Mouse (Mus musculus) liver, postnatal 0 days (tissue): ENCODE measurements around the gene Tbpl1. TPM values are rescaled to one million over a fixed set of nuclear protein-coding genes. Genes with fewer than 3 reads are reported as not detected.

Experiments used
- ATAC-seq: fragments of 200-750 bp; cut with Nextera tagmentation; 2 replicates; pipeline ENCODE4 v1.8.0; 2017; ENCODE audit warnings: mild to moderate bottlenecking, moderate library complexity
- DNase-seq: peaks from one replicate; pipeline ENCODE4 v3.0.0-alpha.2; 2016
- H3K27ac ChIP-seq: fragments of 300-500 bp; sonication (generic); 2 replicates; pipeline ENCODE4 v1.5.1; 2014; ENCODE audit warnings: antibody characterized with exemption, moderate library complexity, mild to moderate bottlenecking, low read depth
- H3K27me3 ChIP-seq: fragments of 300-500 bp; sonication (generic); 2 replicates; pipeline ENCODE4 v1.6.1; 2014; ENCODE audit warnings: low read length, control low read depth, mixed read lengths; ENCODE audit not compliant: insufficient read depth
- H3K36me3 ChIP-seq: fragments of 300-500 bp; sonication (generic); replicated peaks from 2 replicates; pipeline ENCODE4 v1.6.1; 2014; ENCODE audit warnings: mild to moderate bottlenecking, control low read depth, low read length, moderate library complexity, mixed read lengths; ENCODE audit not compliant: insufficient read depth
- H3K4me1 ChIP-seq: fragments of 300-500 bp; sonication (generic); 2 replicates; pipeline ENCODE4 v1.6.1; 2014; ENCODE audit warnings: antibody characterized with exemption, mild to moderate bottlenecking, control low read depth; ENCODE audit not compliant: insufficient read depth
- H3K4me2 ChIP-seq: fragments of 300-500 bp; sonication (generic); 2 replicates; pipeline ENCODE4 v1.6.1; 2014; ENCODE audit warnings: low read depth, mild to moderate bottlenecking, low read length, moderate library complexity, mixed read lengths
- H3K4me3 ChIP-seq: fragments of 300-500 bp; sonication (generic); 2 replicates; pipeline ENCODE4 v1.5.1; 2014; ENCODE audit warnings: low read depth, low read length
- H3K9ac ChIP-seq: fragments of 300-500 bp; sonication (generic); replicated peaks from 2 replicates; pipeline ENCODE4 v1.6.1; 2014; ENCODE audit warnings: mild to moderate bottlenecking, moderate library complexity
- H3K9me3 ChIP-seq: fragments of 300-500 bp; sonication (generic); 2 replicates; pipeline ENCODE4 v1.6.1; 2016; ENCODE audit warnings: mild to moderate bottlenecking, control low read depth, low read length, mixed read lengths
- CTCF ChIP-seq: sonication (generic); IDR thresholded peaks from 2 replicates; pipeline ENCODE4 v1.5.1; 2016; ENCODE audit warnings: antibody characterized with exemption, low read depth
- EP300 ChIP-seq: IDR thresholded peaks from 2 replicates; pipeline ENCODE4 v1.6.1; 2016; ENCODE audit warnings: antibody characterized with exemption, low read depth, mild to moderate bottlenecking
- WGBS: fragments of 180-500 bp; shearing (Covaris S2); extraction: QIAGEN DNeasy Blood & Tissue Kit; methylation state at CpG from one replicate; pipeline ENCODE4 v1.1.7; 2014; ENCODE audit not compliant: insufficient replicate concordance; 5-methylcytosine and 5-hydroxymethylcytosine counted together
- polyA plus RNA-seq: library from polyadenylated mRNA; unstranded; fragments of >200 nt; fragmentation: Nextera tagmentation; extraction: Ambion mirVana; gene quantifications from 2 replicates; pipeline ENCODE4 v1.2.1, GENCODE M21; 2015

The Tbpl1 gene
- polyA plus RNA-seq, 1 experiment from 2014 or later, result 19.4 TPM

GRCm38 (mm10) chr10:22754240-22754639 lies 22.5 kb upstream of the Tbpl1 start:
- DNase-seq (no peak), ATAC-seq (no peak)
- WGBS, result 88% methylated on average over 1 of the region's 1 CpGs
- no peak overlapping the region for H3K4me3 ChIP-seq
- no peaks in the 10 kb centered on the region for H3K36me3 ChIP-seq
- no peak overlapping the region for H3K27ac ChIP-seq
- H3K27me3 ChIP-seq, result no peaks in the 10 kb centered on the region
- no peaks in the 10 kb centered on the region for H3K4me1 ChIP-seq
- H3K9me3 ChIP-seq, result no peaks in the 10 kb centered on the region
- no peak for TF ChIP-seq EP300
- TF ChIP-seq CTCF, result no peak
- no peak overlapping the region for H3K4me2 ChIP-seq
- H3K9ac ChIP-seq, result no peak overlapping the region

- no peak overlapping the region for H3K9ac ChIP-seq
- no peaks in the 10 kb centered on the region for H3K27me3 ChIP-seq
- no peaks in the 10 kb centered on the region for H3K4me1 ChIP-seq
- DNase-seq, result no peak
- H3K9me3 ChIP-seq, result no peaks in the 10 kb centered on the region
- H3K4me3 ChIP-seq, result no peak overlapping the region
- no peak for ATAC-seq
- WGBS, result 28% methylated on average over 5 of the region's 5 CpGs
- no peak overlapping the region for H3K4me2 ChIP-seq
- no peaks in the 10 kb centered on the region for H3K36me3 ChIP-seq
- no peak overlapping the region for H3K27ac ChIP-seq
- TF ChIP-seq EP300 (no peak), CTCF (no peak)
Observed at GRCm38 (mm10) chr10:22751175-22751682, 19.5 kb upstream of the Tbpl1 start.

- Histone ChIP-seq H3K4me1 (no peaks in the 10 kb centered on the region), H3K9ac (no peak overlapping the region), H3K27me3 (no peaks in the 10 kb centered on the region), H3K9me3 (no peaks in the 10 kb centered on the region), H3K4me3 (no peak overlapping the region), H3K27ac (no peak overlapping the region), H3K4me2 (no peak overlapping the region), H3K36me3 (no peaks in the 10 kb centered on the region)
- TF ChIP-seq CTCF (no peak), EP300 (no peak)
- no peak for ATAC-seq
- DNase-seq, result no peak
- WGBS, result 64% methylated on average over 13 of the region's 13 CpGs
Observed at GRCm38 (mm10) chr10:22746334-22747322, 14.9 kb upstream of the Tbpl1 start.

- H3K36me3 ChIP-seq, result no peaks in the 10 kb centered on the region
- H3K4me3 ChIP-seq, result no peak overlapping the region
- DNase-seq (no peak), ATAC-seq (no peak)
- H3K9ac ChIP-seq, result no peak overlapping the region
- no peak overlapping the region for H3K4me2 ChIP-seq
- WGBS, result 45% methylated on average over 7 of the region's 7 CpGs
- TF ChIP-seq EP300, result no peak
- TF ChIP-seq CTCF, result no peak
- H3K27me3 ChIP-seq, result no peaks in the 10 kb centered on the region
- H3K27ac ChIP-seq, result no peak overlapping the region
- no peaks in the 10 kb centered on the region for H3K4me1 ChIP-seq
- H3K9me3 ChIP-seq, result no peaks in the 10 kb centered on the region
Observed at GRCm38 (mm10) chr10:22745922-22746321, 14.2 kb upstream of the Tbpl1 start.

- Histone ChIP-seq H3K4me2 (peak overlapping the region; percentile 97), H3K4me3 (peak overlapping the region; percentile 100), H3K9ac (peak overlapping the region; percentile 96; the same call in 1 of the 2 replicates), H3K4me1 (peaks cover 27% of the 10 kb centered on the region), H3K27me3 (no peaks in the 10 kb centered on the region), H3K36me3 (no peaks in the 10 kb centered on the region), H3K9me3 (no peaks in the 10 kb centered on the region), H3K27ac (peak overlapping the region; percentile 97)
- 30% methylated on average over 10 of the region's 10 CpGs for WGBS
- no peak for DNase-seq
- TF ChIP-seq CTCF, result no peak
- ATAC-seq, result no peak
Observed at GRCm38 (mm10) chr10:22732181-22732580, 443 bp upstream of the Tbpl1 start.

GRCm38 (mm10) chr10:22730992-22731271 lies 806 bp downstream of the Tbpl1 start:
- peak; percentile 42; the same call in 1 of the 2 replicates for ATAC-seq
- 0% methylated on average over 29 of the region's 33 CpGs for WGBS

More at GRCm38 (mm10) chr10:22730992-22731271, 806 bp downstream of the Tbpl1 start:
- no peaks in the 10 kb centered on the region for H3K27me3 ChIP-seq
- H3K27ac ChIP-seq, result peak overlapping the region; percentile 97
- no peaks in the 10 kb centered on the region for H3K36me3 ChIP-seq
- H3K4me2 ChIP-seq, result peak overlapping the region; percentile 97
- no peak for DNase-seq
- peak overlapping the region; percentile 100 for H3K4me3 ChIP-seq
- peak overlapping the region; percentile 96 for H3K9ac ChIP-seq
- H3K4me1 ChIP-seq, result peaks cover 27% of the 10 kb centered on the region
- no peak for TF ChIP-seq CTCF
- no peak for TF ChIP-seq EP300
- H3K9me3 ChIP-seq, result no peaks in the 10 kb centered on the region
